Mouse (Mus musculus) mouse trophoblast stem cell (cell line): ENCODE measurements around the gene Nuak1.

Experiments
- in situ Hi-C, 2 experiments: fragments of 300-500 bp; cut with MseI, MboI; formaldehyde crosslinking; loops; 2 replicates in 1 of 2; 3 replicates in 1 of 2; pipeline ENCODE4 v1.15.1; 2025

The Nuak1 gene

DNA sequence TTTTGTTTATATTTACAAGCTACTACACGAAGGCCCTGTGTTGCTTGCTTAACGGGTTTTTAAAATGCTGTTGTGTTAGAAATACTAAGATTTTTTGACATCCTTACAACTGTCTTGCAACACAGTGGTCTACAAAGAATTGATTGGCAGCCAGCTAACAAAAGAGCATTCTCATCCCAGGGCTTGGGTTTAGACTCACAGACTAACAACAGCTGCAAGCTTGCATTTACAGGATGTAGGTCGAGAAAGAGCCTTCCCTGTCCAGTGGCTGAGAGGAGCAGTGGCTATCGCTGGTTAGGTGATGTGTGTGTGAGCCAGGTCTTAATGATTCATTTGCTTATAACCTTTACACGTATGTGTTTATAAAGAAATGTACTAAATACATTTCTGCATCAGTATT, 94.7 kb downstream of the Nuak1 start:
- in situ Hi-C loops: no loop called here

DNA sequence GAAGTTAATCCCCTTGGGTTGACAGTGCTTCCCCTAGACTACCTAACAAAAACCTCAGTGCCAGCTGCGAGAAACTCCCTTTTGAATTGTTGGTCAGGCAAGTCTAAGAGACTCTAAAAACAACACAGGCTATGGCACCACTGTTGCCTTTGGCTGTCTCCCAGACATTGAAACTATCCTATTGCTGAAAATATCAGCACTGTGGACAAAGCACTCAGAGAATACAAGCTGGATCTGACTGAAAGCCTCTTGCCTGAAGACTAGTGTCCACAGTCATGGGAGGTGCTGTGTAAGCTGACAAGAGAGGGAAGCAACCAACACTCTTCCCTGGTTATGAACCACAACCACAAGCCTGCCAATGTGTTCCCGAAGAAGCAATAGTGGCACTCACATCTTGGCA, 96.9 kb downstream of the Nuak1 start:
- in situ Hi-C loops: no loop called here

DNA sequence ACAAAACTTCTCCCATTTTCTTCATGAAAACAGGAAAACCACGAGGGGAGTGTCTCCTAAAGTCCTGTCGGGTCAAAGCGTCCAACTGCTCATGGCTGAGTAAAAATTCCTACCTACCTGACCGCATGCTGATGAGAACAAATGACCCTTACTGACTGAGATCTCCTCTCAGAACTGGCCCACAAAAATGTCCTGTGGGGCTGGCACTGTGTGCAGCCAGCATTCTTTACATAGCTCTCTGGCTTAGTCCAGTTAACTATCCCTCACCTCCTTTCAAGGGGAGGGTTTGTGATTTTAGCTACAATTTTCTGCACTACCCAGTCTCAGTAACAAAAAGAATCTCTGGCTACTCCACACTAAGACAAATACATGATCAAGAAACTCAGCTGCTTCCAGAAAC, 100.9 kb downstream of the Nuak1 start:
- in situ Hi-C loops: no loop called here

DNA sequence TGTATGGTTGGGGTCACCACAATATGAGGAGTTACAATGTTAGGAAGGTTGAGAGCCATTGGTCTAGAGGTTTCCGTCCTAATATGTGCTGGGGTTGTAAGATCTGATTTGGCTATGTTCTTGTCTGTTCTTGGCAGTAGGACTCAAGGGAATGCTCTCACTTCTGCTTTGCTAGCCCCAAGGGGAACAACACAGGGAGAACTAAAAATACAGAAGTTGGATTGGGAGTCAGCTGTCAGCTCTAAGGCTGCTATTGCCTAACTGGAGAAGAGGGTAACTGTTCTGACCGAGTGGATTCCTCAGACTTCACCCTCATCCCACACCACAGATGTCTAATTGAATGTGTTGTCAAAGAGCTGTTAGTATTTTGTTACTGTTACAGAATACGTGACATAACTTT, 101.6 kb downstream of the Nuak1 start:
- in situ Hi-C loops: no loop called here

DNA sequence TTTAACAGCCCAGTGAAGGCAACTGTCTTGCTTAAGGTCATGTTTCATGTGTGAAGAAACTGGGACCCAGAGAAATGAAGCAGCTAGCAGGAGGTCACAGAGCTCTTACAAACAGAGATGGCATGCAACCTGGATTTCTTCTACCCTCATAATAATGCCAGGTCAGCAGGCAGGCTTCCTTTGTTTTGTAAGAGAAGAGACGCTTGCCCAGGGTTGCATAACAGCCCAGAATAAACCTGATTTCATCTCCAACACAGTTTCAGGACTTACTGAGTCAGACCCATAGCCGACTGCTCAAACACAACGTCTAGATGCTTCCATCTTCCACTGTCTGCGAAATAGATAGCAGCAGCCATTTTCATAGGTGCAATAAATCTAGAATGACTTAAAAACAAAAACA, 105.0 kb downstream of the Nuak1 start:
- in situ Hi-C loops: no loop called here

DNA sequence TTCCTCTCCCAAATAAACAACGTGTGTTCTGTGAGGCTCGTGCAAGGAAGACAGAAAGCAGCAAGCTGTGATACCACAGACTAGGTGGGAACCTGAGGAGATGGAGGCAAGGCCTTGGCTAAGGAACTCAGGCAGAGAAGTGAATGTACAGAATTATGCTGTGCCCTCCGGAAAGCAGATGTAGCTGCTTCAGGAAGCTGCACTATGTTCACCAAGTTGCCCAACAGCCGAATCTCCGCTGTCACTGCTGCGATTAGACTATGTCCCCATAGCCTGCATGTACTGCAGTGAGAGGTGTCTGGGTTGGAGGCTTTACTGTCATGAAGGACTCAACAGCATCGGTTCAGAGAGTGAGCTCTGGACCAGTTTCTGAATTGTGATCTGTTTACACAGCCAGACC, 110.6 kb downstream of the Nuak1 start:
- in situ Hi-C loops: no loop called here

DNA sequence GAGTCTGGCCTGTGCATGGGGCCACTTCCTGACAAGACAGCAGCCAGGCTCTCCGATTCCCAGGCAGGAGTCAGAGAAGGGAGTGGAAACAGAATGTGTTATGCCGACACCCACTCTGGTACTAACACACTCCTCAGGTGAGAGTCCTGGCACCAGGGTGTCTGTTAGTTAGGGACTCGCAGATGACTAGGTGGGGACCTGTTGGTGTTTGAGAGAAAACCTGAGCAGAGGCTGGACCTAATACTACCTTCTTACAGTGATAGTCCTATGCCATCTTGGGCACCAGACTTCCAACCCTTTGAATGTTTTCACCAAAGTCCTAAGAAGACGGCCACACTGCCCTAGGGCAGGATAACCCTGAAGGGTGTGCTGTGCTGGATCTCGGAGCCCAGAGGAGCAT, 111.1 kb downstream of the Nuak1 start:
- in situ Hi-C loops: no loop called here

DNA sequence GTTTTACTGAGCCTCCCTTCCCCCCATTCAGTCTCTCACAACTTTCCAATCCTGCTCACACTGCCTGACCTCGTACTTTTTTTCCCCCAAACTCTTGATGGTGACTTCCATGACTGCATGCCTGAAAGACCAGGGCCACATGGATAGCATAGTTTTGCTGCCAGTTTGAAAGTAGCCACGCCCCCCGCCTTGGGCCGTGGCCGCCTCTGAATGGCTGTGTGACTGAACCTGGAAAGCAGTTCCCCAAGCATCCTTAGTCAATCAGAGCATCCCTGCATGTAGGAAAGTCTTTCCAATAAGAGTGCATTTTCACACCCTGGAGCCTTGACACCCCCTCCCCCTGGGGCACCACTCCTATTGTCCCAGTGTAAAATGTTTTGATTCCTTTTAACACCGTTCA, 116.4 kb downstream of the Nuak1 start:
- in situ Hi-C loops: no loop called here
